Mouse (Mus musculus): Measurements from ENCODE around the gene Tex10.

DNA sequence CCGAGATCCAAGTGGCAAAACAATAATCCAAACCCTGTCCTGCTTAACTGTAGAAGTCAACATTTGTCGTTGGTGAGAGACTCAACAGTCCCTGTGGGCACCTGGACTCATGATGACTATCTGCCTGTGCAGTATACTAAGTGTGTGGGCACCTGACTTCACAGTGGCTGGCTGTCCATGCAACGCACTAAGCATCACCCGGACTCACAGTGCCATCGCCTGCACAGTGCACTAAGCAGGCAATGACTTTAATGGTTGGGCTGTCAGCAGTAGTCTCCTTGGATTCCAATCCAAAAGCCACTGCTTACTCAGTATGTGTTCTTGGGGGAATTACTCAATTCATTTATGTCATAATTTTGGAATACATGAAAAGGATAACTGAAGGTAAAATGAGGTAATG lies 90.8 kb downstream of the Tex10 start:
- TF ChIP-seq POLR2A (IDR thresholded peaks at IDR 0.05; ENCODE audit: extremely low read depth, insufficient read depth, low read length) (no peak), CTCF (IDR thresholded peaks at IDR 0.05; ENCODE audit: extremely low read depth, insufficient read depth, low read length) (no peak)
